Mouse (Mus musculus) MEL (cell line): ENCODE data around the gene Plaur. TPM values are rescaled to one million over a fixed set of nuclear protein-coding genes. Genes with fewer than 3 reads are reported as not detected.

Source experiments
- DNase-seq: peaks from one replicate; pipeline ENCODE4 v3.0.0; 2011; ENCODE audit warnings: low read depth, low spot score
- H3K27ac ChIP-seq: 2 replicates; pipeline ENCODE4 v1.5.1; 2012; ENCODE audit warnings: low read depth, mild to moderate bottlenecking, control low read depth, low read length, moderate library complexity; ENCODE audit not compliant: control insufficient read depth
- H3K27me3 ChIP-seq, 2 experiments: fragments of 150-350 bp in 1 of 2; sonication (generic) in 1 of 2; 2 replicates each; pipeline ENCODE4 v1.6.1; 2012; ENCODE audit warnings: low read length in 2 of 2, mild to moderate bottlenecking in 2 of 2, improper control_type of control experiment in 1 of 2, moderate library complexity in 1 of 2; ENCODE audit not compliant: insufficient read depth in 2 of 2, control insufficient read depth in 1 of 2
- H3K36me3 ChIP-seq, 2 experiments: 2 replicates each; pipeline ENCODE4 v1.6.1; 2012 to 2014; ENCODE audit warnings: low read length in 2 of 2, improper control_type of control experiment in 1 of 2, inconsistent platforms in 1 of 2, mild to moderate bottlenecking in 1 of 2; ENCODE audit not compliant: insufficient read depth in 2 of 2, control insufficient read depth in 1 of 2
- H3K4me1 ChIP-seq, 2 experiments: fragments of 150-350 bp in 1 of 2; sonication (generic) in 1 of 2; 2 replicates each; pipeline ENCODE4 v1.6.1; 2012; ENCODE audit warnings: low read length in 2 of 2, improper control_type of control experiment in 1 of 2, mild to moderate bottlenecking in 1 of 2; ENCODE audit not compliant: insufficient read depth in 2 of 2, control insufficient read depth in 1 of 2
- H3K4me3 ChIP-seq, 2 experiments: fragments of 150-350 bp in 1 of 2; sonication (generic) in 1 of 2; 2 replicates each; pipeline ENCODE4 v1.5.1; 2012; ENCODE audit warnings: low read depth in 2 of 2, low read length in 2 of 2, mild to moderate bottlenecking in 2 of 2, moderate library complexity in 2 of 2, control low read depth in 1 of 2, improper control_type of control experiment in 1 of 2; ENCODE audit not compliant: control insufficient read depth in 1 of 2, insufficient read depth in 1 of 2
- H3K79me2 ChIP-seq: 2 replicates; pipeline ENCODE4 v1.6.1; 2012; ENCODE audit warnings: mild to moderate bottlenecking, low read length, moderate library complexity; ENCODE audit not compliant: control insufficient read depth, poor library complexity, insufficient read depth
- H3K9ac ChIP-seq: 2 replicates; pipeline ENCODE4 v1.6.1; 2012; ENCODE audit warnings: low read depth, mild to moderate bottlenecking, control low read depth, low read length, moderate library complexity; ENCODE audit not compliant: control insufficient read depth, poor library complexity, severe bottlenecking
- H3K9me3 ChIP-seq: fragments of 150-350 bp; sonication (generic); replicated peaks from 2 replicates; pipeline ENCODE4 v1.6.1; 2012; ENCODE audit warnings: mild to moderate bottlenecking, low read length, improper control_type of control experiment, moderate library complexity; ENCODE audit not compliant: insufficient read depth
- CHD1 ChIP-seq: IDR thresholded peaks from 2 replicates; pipeline ENCODE4 v1.6.1; 2012; ENCODE audit warnings: low read depth, mild to moderate bottlenecking, inconsistent platforms, low read length, improper control_type of control experiment
- CTCF ChIP-seq, 3 experiments: IDR thresholded peaks in 2 of 3; conservative IDR thresholded peaks in 1 of 3; 2 replicates each; pipeline ENCODE4 v1.5.1; 2011 to 2012; ENCODE audit warnings: low read length in 3 of 3, low read depth in 2 of 3, mild to moderate bottlenecking in 2 of 3, improper control_type of control experiment in 1 of 3, inconsistent platforms in 1 of 3, mixed read lengths in 1 of 3, moderate library complexity in 1 of 3; ENCODE audit not compliant: control insufficient read depth in 1 of 3, insufficient read depth in 1 of 3, poor library complexity in 1 of 3, severe bottlenecking in 1 of 3
- E2F4 ChIP-seq: IDR thresholded peaks from 2 replicates; pipeline ENCODE4 v1.6.1; 2011; ENCODE audit warnings: low read depth, low read length, improper control_type of control experiment, borderline replicate concordance
- EP300 ChIP-seq, 2 experiments: IDR thresholded peaks; 2 replicates each; pipeline ENCODE4 v1.6.1; 2011; ENCODE audit warnings: improper control_type of control experiment in 2 of 2, low read length in 2 of 2, low read depth in 1 of 2, mild to moderate bottlenecking in 1 of 2
- GABPA ChIP-seq: IDR thresholded peaks from 2 replicates; pipeline ENCODE4 v1.6.1; 2012; ENCODE audit warnings: low read depth, mild to moderate bottlenecking, inconsistent platforms, low read length, improper control_type of control experiment, moderate library complexity
- GATA1 ChIP-seq: IDR thresholded peaks from 2 replicates; pipeline ENCODE4 v1.6.1; 2011; ENCODE audit warnings: low read depth, low read length, improper control_type of control experiment
- JUND ChIP-seq: IDR thresholded peaks from 2 replicates; pipeline ENCODE4 v1.6.1; 2011; ENCODE audit warnings: low read depth, mild to moderate bottlenecking, improper control_type of control experiment, low read length
- KAT2A ChIP-seq: conservative IDR thresholded peaks from 2 replicates; pipeline ENCODE4 v1.6.1; 2012; ENCODE audit warnings: low read depth, low read length, improper control_type of control experiment, inconsistent platforms
- MAFK ChIP-seq: IDR thresholded peaks from 2 replicates; pipeline ENCODE4 v1.6.1; 2011; ENCODE audit warnings: low read depth, mild to moderate bottlenecking, low read length, improper control_type of control experiment, borderline replicate concordance
- MEF2A ChIP-seq: IDR thresholded peaks from 2 replicates; pipeline ENCODE4 v1.6.1; 2014; ENCODE audit warnings: low read depth, mild to moderate bottlenecking, inconsistent platforms, low read length, improper control_type of control experiment; ENCODE audit not compliant: poor library complexity, insufficient replicate concordance, severe bottlenecking; ENCODE audit errors: extremely low read depth
- MYC ChIP-seq: IDR thresholded peaks from 2 replicates; pipeline ENCODE4 v1.6.1; 2011; ENCODE audit warnings: low read depth, mild to moderate bottlenecking, low read length, improper control_type of control experiment, moderate library complexity
- POLR2A ChIP-seq, 2 experiments: IDR thresholded peaks; 2 replicates each; pipeline ENCODE4 v1.6.1; 2011 to 2012; ENCODE audit warnings: low read length in 2 of 2, mild to moderate bottlenecking in 2 of 2, control low read depth in 1 of 2, improper control_type of control experiment in 1 of 2, low read depth in 1 of 2, moderate library complexity in 1 of 2; ENCODE audit not compliant: control insufficient read depth in 1 of 2, insufficient read depth in 1 of 2, poor library complexity in 1 of 2
- POLR2AphosphoS2 ChIP-seq: IDR thresholded peaks from 2 replicates; pipeline ENCODE4 v1.6.1; 2011; ENCODE audit warnings: low read length, improper control_type of control experiment
- RAD21 ChIP-seq: IDR thresholded peaks from 2 replicates; pipeline ENCODE4 v1.6.1; 2011; ENCODE audit warnings: mild to moderate bottlenecking, low read depth, low read length, improper control_type of control experiment
- RCOR1 ChIP-seq: IDR thresholded peaks from 2 replicates; pipeline ENCODE4 v1.6.1; 2012; ENCODE audit warnings: low read depth, mild to moderate bottlenecking, inconsistent platforms, low read length, improper control_type of control experiment
- SIN3A ChIP-seq: IDR thresholded peaks from 2 replicates; pipeline ENCODE4 v1.6.1; 2012; ENCODE audit warnings: low read length, improper control_type of control experiment, inconsistent platforms
- TBP ChIP-seq: IDR thresholded peaks from 2 replicates; pipeline ENCODE4 v1.8.0; 2011; ENCODE audit warnings: low read depth, low read length, improper control_type of control experiment
- TCF12 ChIP-seq: IDR thresholded peaks from 2 replicates; pipeline ENCODE4 v1.6.1; 2014; ENCODE audit warnings: low read depth, mild to moderate bottlenecking, inconsistent platforms, low read length, improper control_type of control experiment, moderate library complexity
- UBTF ChIP-seq: IDR thresholded peaks from 2 replicates; pipeline ENCODE4 v1.6.1; 2012; ENCODE audit warnings: low read depth, mild to moderate bottlenecking, inconsistent platforms, low read length, improper control_type of control experiment, moderate library complexity, borderline replicate concordance; ENCODE audit not compliant: insufficient read depth
- USF1 ChIP-seq: IDR thresholded peaks from 2 replicates; pipeline ENCODE4 v1.6.1; 2014; ENCODE audit warnings: low read depth, mild to moderate bottlenecking, inconsistent platforms, low read length, improper control_type of control experiment, moderate library complexity
- ZC3H11A ChIP-seq: IDR thresholded peaks from 2 replicates; pipeline ENCODE4 v1.6.1; 2012; ENCODE audit warnings: low read depth, mild to moderate bottlenecking, inconsistent platforms, low read length, improper control_type of control experiment
- ZKSCAN1 ChIP-seq: IDR thresholded peaks from 2 replicates; pipeline ENCODE4 v1.6.1; 2012; ENCODE audit warnings: low read depth, mild to moderate bottlenecking, inconsistent platforms, low read length, improper control_type of control experiment, moderate library complexity
- polyA plus RNA-seq, 2 experiments: library from polyadenylated mRNA; stranded (reverse) in 1 of 2; unstranded in 1 of 2; fragments of >175 nt in 1 of 2; fragments of >200 nt in 1 of 2; gene quantifications; 2 replicates each; pipeline versions ENCODE4 v1.2.1 to v1.2.4; 2012; ENCODE audit warnings: low replicate concordance in 2 of 2, low read depth in 1 of 2; ENCODE audit not compliant: insufficient read length in 2 of 2, insufficient read depth in 1 of 2, missing spikeins in 1 of 2
- total RNA-seq: library from RNA; depleted of rRNA; stranded (reverse); fragments of 300-350 nt; gene quantifications from 2 replicates; pipeline ENCODE4 v1.2.3, GENCODE M21; 2012

The Plaur gene
- total and polyA plus RNA-seq, 3 experiments, result 8.6 to 9.7 TPM; not detected in 1

DNA sequence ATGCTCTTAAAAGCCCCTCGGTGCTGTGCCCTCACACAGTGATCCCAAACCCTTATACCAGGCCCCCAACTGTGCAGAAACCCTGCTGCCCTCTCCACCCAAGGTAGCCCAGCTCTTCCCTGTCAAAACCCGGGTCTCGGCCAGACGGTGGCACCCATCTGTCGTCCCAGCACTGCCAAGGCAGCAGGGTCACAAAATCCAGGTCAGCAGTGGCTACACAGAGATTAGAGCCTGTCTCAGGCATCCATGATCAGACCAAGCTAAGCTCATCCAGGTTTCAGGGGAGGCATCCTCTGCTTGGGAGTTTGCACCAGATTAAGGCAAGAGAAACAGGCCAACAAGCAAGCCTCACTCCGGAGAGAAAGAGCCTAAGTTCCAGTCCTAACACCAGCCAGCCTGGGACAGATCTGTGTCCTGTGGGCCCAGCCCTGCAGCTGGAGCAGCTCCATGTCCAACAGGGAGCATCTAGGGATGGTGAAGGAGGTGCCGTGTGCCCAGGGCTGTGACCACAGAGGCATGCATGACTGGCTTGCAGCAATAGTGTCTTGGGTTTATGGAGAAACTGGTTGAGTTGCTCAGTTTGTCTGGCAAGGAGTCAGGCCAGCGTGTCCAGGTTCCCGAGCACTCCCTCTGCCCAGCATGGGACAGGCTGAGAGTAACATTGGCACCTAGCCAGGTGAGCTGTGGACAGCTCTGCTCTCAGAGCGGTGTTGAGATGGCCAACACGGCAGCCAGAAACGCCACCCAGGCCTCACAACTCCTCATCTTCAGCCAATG lies 38.1 kb upstream of the Plaur start:
- Histone ChIP-seq H3K27ac (no peak overlapping the region), H3K9me3 (no peaks in the 10 kb centered on the region), H3K79me2 (no peaks in the 10 kb centered on the region), H3K36me3 (no peaks in the 10 kb centered on the region), H3K9ac (no peak overlapping the region), H3K4me3 (no peak overlapping the region), H3K27me3 (no peaks in the 10 kb centered on the region), H3K4me1 (no peaks in the 10 kb centered on the region)
- DNase-seq, result no peak
- no peak for TF ChIP-seq EP300 (IDR thresholded peaks at IDR 0.05; ENCODE audit: low read depth in 1 of 2, low read length in 2 of 2)
- TF ChIP-seq RCOR1, result no peak
- no peak for TF ChIP-seq E2F4
- TF ChIP-seq CHD1, result no peak
- TF ChIP-seq MYC, result no peak
- no peak for TF ChIP-seq RAD21
- no peak for TF ChIP-seq TCF12
- TF ChIP-seq MAFK, result no peak
- TF ChIP-seq USF1, result no peak

DNA sequence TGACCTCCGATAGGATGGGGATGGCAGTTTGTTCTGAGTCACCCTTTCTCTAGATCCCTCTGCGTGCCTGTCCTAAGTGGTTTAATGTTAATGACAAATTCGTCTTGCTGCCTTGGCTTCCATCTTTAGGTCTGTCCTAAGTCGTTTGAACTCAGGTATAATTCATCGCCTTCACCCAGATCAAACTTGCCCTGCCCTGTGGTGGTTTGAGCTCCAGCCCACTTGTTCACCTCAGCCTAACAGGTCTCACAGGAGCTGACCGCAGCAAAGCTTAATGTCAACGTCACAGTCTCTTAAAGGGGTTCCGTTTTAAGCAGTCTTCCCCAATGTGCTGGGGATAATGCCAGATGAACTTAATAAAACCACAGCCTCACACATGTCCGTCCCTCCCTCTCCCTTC lies 36.4 kb upstream of the Plaur start:
- H3K27ac ChIP-seq, result no peak overlapping the region
- no peak overlapping the region for H3K4me3 ChIP-seq
- no peaks in the 10 kb centered on the region for H3K36me3 ChIP-seq
- no peaks in the 10 kb centered on the region for H3K4me1 ChIP-seq
- no peak for TF ChIP-seq ZC3H11A
- no peak for TF ChIP-seq JUND
- no peak for TF ChIP-seq EP300 (IDR thresholded peaks at IDR 0.05; ENCODE audit: low read depth in 1 of 2, low read length in 2 of 2)
- no peak for TF ChIP-seq TBP
- TF ChIP-seq UBTF, result no peak
- TF ChIP-seq POLR2AphosphoS2, result no peak
- no peak for TF ChIP-seq GATA1
- TF ChIP-seq CHD1, result no peak
- no peak for TF ChIP-seq CTCF (IDR thresholded peaks at IDR 0.05 in 2 of 3, conservative IDR thresholded peaks at IDR 0.05 in 1 of 3; ENCODE audit: control insufficient read depth in 1 of 3, insufficient read depth in 1 of 3, low read depth in 2 of 3, low read length in 3 of 3, poor library complexity in 1 of 3, severe bottlenecking in 1 of 3)
- TF ChIP-seq GABPA, result no peak
- TF ChIP-seq MYC, result no peak
- TF ChIP-seq ZKSCAN1, result no peak
- no peak for TF ChIP-seq KAT2A
- TF ChIP-seq SIN3A, result no peak
- TF ChIP-seq E2F4, result no peak
- no peak for TF ChIP-seq MEF2A
- TF ChIP-seq POLR2A (IDR thresholded peaks at IDR 0.05; ENCODE audit: control insufficient read depth in 1 of 2, insufficient read depth in 1 of 2, low read depth in 1 of 2, low read length in 2 of 2, poor library complexity in 1 of 2), result no peak
- DNase-seq, result no peak
- no peak overlapping the region for H3K9ac ChIP-seq
- no peaks in the 10 kb centered on the region for H3K9me3 ChIP-seq
- no peaks in the 10 kb centered on the region for H3K79me2 ChIP-seq
- H3K27me3 ChIP-seq, result no peaks in the 10 kb centered on the region
